ENCODE assay signal across 15 mouse cellular contexts in genomic region chr6:53369147-53369546, GRCm38 (mm10).
"Had no signal": no experiment of that assay in that cellular context is flagged by ENCODE, and none has a peak within 500 bp of the region (broad histone marks: within the 10 kb centered on the region; RNA-seq: fewer than 3 reads in every experiment).

No protein-coding gene starts in this region.

- H3K4me3 ChIP-seq: liver, embryonic 15.5 days; lung, embryonic 15.5 days; megakaryocyte, embryonic 14.5 days; midbrain, embryonic 13.5 days; midbrain, embryonic 15.5 days; neural tube, embryonic 13.5 days; neural tube, embryonic 15.5 days had no signal

- ATAC-seq: lung, postnatal 0 days; midbrain, embryonic 13.5 days; midbrain, embryonic 15.5 days had no signal

- DNase-seq: lung, adult 2 months; retina, postnatal 1 day; right cerebral cortex, adult 18-20 months; right cerebral cortex, postnatal 25 days; right cerebral cortex, postnatal 4 days; spleen, adult 18-20 months; thymus, postnatal 4 days had no signal

- H3K36me3 ChIP-seq: liver, embryonic 15.5 days; lung, embryonic 15.5 days; midbrain, embryonic 13.5 days; midbrain, embryonic 15.5 days; neural tube, embryonic 13.5 days; neural tube, embryonic 15.5 days had no signal

- H3K27ac ChIP-seq: liver, embryonic 15.5 days; lung, embryonic 15.5 days; midbrain, embryonic 13.5 days; midbrain, embryonic 15.5 days; neural tube, embryonic 13.5 days; neural tube, embryonic 15.5 days had no signal
